Mouse (Mus musculus) mouse trophoblast stem cell (cell line): ENCODE measurements around the gene Chd1.

Source experiments
- in situ Hi-C, 2 experiments: fragments of 300-500 bp; cut with MseI, MboI; formaldehyde crosslinking; loops; 2 replicates in 1 of 2; 3 replicates in 1 of 2; pipeline ENCODE4 v1.15.1; 2025

Gene Chd1

DNA sequence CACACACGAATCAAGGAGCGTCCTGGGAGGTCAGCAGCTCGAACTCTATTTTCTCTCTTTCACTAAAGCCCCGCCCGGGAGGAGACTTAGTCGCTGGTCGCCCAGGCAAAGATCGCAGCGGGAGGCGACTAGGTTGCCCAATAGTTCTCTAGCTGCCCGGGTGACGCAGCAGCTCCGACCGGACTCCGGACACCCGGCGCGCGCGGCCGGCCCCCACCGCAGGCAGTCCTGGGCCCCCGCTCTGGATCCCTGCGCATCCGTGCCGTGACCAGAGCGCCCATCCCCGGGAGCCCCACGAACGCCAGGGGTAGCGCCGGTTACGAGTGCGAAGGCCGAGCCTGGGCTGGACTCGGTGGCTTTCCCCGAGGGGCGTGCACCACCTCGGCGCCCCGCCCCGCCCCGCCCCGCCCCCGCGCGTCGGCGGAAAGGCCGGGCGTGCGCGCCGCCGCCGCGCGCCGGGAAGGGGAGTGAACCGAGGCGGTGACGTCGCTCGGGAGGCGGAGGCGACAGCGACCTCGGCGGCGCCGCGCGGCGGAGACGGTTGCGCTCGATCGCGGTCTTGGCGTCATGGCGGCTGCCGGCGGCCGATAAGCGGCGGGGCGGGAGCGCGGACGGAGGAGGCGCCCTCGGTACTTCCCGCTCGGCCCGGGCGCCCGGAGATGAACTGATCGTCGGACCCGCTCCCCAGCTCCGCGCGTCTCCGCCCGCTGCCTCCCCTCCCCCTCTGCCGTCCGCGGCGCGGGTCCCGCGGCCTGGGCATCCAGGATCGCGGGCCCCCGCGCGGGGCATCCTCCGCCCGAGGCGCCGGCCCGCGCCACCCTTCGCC, at the start of gene Chd1:
Gene Chd1, plus strand, starts transcription at position 493 of the 826 bp plus-strand sequence.
- in situ Hi-C loops, result no loop called here

DNA sequence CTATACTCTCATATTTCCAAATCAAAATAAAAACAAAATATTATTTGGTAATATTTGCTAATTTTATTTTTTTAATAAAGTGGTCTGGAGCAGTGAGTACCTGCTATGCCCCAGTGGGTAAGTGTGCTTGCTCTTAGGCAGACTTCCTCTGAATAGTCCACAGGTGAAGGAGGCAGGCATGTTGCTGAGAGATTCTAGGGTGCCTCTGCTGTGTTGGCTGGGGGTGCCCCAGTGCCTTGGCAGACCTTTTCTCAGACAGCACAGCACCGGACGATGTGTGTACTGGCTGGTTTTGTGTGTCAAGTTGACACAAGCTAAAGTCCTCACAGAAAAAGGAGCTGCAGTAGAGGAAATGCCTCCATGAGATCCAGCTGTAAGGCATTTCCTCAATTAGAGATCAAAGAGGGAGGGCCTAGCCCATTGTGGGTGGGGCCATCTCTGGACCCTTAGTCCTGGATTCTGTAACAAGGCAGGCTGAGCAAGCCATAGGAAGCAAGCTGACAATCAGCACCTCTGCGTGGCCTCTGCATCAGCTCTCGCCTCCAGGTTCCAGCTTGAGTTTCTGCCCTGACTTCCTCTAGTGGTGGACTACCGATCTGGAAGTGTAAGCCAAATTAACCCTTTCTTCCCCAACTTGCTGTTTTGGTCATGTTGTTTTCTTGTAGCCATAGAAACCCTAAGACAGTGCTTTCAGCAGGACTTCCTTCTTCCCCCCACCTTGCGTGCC, 47.7 kb upstream of the Chd1 start:
- in situ Hi-C loops, result no loop called here

DNA sequence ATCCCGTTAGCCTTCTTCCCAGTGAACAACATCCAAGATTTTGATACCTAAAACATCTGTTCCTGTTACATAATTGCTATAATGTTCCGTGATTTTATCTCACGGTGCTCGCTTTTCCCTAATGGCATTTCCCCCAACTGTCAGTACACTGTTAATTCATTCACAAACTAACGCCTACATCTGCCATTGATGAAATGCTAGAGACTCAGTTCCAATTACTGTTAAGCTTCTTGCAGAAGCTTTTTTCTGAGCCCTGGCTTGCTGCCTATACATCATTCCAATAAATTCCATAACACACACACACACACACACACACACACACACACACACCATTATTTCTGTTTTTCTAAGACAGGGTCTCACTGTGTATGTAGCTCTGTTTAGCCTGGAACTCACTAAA, 31.9 kb upstream of the Chd1 start:
- in situ Hi-C loops, result no loop called here

DNA sequence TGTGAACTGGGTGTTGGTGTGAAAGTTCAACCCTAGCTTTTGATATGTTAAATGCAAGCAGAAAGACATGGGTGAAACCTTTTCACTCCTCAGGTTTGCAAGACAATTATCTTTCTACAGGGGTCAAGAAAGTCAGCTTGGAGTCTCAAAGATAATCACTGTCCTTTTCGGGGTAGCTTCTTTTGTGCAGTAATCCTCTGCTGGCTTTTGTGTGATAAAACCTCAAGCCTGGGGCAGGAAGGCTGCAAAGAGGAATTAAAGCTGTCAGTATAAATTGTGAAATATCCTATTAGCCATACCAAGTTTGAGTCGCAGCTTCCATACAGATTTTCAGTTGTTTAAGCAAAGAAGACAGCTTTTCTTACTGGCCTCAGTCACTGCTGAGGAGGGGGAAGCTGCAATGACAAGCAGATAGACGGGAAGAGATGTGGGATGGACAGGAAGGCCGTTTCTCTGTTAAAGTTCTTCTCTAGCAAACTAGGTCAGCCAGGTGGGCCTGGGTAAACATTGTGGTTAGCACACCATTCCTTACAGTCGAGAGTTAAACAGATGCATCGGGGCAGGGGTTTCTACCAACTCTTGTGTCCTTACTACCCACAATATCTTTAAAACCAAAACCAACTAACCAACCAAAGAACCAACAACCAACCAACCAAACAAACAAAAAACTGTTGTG, 26.7 kb upstream of the Chd1 start:
- in situ Hi-C loops, result no loop called here

DNA sequence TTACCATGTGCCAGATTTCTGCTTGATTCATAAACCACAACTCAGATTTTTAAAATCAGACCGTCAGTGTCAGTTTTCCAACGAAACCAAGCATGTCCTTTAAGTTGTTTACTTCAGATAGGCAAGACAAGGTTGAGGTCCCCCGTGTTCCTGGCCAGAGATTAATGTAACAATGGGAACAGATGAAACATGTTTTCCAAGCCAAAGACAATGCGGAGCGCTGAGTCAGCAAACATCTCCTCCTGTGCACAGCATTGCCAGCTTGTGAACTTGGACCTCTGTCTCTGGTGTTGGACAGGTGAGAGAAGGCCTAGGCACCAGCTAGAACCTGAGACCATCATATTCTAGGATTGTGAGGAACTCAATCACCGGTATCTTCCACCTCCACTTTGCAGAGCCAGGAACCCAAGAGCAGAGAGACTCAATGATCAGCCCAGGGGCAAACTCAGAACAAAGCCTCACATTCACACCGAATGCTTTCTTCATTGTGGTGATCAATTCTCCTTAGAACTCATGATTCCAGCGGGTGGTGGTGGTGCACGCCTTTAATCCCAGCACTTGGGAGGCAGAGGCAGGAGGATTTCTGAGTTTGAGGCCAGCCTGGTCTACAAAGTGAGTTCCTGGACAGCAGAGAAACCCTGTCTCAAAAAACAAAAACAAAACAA, 24.7 kb upstream of the Chd1 start:
- in situ Hi-C loops, result no loop called here

DNA sequence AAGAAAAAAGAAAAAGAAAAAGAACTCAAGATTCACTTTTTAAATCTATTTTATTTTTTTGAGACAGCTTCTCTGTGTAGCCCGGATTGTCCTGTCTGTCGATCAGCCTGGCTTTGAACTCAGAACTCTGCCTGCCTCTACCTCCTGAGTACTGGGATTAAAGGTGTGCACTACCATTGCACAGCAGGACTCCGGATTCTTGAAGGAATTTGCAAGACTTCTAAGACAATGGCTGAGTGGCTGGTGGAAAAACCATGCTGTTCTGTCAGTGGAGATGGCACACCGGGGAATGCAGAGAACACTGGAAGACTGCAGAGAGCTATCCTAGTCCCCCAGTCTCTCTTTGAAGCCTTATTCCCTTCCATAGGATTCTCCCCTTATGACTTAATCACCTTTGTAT, 24.1 kb upstream of the Chd1 start:
- in situ Hi-C loops, result no loop called here

DNA sequence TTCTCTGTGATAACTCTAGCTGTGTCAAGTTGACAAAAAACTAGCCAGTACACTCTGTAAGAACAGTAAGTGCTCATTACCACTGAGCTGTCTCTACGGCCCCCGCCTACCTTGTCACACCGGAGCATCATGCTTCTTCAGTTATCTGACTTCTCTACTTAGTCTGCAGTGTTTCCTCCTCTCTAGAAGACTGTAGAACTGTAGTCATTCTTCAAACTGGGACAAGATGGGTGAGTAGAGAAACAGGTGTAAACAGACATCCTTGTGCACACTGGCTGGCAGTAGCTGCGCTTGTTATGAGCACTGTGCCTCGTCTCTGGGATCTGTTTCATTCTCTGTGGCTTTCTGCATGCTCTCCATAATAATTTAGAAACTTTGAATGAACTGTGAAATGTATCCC, 18.4 kb upstream of the Chd1 start:
- in situ Hi-C loops, result no loop called here

DNA sequence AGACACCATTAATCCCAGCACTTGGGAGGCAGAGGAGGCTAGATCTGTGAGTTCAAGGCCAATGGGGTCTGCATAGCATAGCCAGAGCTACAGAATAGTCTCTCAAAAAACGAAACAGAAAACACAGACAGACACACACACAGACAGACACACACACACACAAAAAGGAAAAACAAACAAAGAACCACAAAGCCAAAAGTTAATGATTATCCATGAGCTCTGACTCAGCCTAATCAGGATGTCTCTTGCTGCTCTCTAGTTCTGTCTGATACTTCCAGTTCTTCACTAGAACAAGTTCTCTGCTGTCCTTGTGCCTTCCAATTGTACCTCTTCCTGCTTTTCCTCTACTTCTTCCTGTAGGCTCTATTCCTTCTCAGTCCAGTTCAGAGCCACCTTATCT, 14.5 kb upstream of the Chd1 start:
- in situ Hi-C loops, result no loop called here

DNA sequence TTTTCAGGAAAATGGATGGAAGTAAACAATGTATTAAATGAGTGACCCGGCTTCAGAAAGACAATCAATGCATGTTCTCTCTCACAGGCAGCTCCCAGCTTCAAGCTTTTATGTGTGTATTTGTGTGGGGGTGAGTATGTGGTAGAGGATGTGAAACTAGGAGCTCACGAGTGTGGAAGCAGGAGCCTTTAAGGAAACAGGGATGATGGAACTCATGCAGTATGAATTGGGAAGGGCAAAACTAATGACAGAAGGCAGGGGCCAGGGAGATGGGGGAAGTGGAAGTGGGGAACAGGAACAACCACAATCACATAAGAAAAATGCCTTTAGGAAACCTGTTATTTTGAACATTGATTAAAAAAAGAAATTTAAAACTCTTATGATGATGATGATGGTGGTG, 9.2 kb upstream of the Chd1 start:
- in situ Hi-C loops, result no loop called here

DNA sequence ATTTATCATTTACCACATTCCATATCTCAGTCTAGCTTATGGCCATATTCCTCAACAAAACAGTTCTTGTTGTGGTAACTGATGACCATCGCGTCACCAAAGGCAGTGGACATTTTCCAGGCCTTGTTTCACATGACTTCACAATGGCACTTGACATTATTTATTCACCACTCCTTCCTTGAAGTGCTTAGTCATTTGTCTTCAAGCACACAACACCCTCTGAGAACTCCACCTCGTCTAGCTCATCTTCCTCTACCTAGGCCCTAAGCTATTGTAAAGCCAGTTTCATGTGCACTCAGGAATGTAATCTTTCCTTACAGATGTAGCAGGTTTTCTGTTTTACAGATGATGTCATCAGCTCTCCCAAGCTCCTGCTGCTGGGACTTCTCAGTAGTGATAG, 5.8 kb upstream of the Chd1 start:
- in situ Hi-C loops, result no loop called here

DNA sequence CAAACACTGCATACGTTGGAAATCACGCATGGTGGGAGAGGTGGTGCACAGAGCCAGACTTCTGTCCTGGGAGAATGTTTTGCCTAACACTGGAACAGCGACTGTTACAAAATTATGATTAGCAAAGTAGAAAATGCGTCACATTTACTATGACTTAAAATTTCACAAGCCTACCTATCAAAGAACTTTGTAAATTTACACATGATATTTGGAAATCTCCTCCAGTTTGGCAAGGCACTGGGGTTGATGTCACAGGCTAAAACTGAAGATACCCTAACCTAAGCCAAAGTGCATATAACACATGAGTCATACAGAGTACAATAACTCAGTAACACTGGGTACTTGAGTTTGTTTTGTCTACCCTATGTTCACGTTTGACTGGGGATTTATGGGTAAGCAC, 3.3 kb upstream of the Chd1 start:
- in situ Hi-C loops, result no loop called here

DNA sequence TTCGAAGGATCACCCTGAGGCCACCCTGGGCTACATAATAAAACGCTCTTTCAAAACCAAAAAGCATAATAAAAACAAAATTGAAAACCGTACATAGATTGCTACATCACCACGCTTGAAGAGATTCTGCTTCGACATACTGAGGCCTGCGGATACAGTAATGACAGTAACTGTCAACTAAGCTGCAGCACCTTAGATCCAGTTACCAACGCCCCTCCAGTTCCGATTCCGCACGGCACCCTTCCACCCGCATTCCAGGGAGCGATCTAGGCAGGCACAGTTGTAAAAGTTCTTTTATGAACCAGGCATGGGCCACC, 651 bp upstream of the Chd1 start:
- in situ Hi-C loops, result no loop called here

DNA sequence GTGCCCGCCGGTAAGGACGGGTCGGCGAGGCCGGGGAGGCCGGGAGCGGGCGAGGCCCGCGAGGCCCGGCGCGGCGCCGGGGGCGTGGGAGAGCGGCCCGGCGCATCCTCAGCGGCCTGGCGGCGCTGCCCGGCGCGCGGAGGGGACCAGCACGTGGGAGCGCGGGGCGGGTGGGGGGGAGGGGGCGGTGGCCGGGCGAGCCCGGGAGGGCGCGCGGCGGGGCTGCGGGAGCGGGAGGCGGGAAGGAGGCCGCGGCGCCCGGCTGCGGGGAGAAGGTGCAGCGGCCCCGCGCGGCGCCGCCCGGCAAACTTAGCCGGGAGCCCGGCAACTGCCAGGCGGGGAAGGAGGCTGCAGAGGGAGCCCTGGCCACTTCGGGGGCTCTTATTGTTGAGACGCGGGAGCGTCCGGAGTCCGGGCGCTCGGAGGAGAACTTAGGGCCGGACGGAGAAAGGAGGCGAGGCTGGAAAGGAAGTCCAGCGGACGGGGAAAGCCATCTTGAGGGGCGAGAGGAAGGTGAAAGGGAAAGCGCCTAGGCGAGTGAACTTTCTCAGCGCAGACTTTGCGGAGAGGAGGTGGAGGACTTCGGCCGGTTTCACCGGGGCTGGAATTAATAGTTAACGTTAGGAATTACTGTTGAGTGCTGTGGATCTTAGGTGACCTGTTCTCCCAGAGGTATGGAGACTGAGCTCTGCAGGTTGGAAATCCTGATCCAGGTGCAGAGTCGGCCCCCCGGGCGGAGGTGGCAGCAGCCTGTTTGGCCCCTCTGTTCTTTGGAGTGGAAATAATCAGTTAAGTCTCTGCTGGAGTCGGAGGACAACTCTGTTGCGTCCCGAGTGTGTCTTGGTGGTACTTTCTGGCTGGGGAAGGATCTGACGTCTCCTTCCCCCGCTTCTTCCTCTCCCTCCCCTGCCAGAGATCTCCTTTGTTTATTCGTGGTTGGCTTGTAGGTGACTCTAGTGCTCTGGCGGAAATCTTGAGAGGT, 827 bp downstream of the Chd1 start:
- in situ Hi-C loops, result no loop called here

DNA sequence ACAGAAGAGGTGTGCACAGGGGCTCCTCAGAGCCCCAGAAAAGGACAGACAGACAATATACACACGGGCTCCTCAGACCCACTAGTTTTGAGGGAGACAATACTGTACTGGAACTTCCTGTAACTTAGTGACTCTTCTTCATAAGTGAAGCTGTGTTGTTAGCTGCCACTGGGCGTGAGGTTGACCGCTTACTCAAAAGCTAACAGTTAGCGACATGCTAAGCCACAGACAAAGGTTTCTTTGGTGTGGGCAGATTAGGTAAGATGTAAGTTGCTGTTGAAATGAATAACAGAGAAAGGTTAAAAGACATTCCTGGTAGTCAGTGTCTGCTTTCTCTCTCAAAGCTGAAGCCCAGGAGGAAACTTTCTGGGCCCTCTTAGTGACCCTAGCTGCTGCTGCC, 9.7 kb downstream of the Chd1 start:
- in situ Hi-C loops, result no loop called here

DNA sequence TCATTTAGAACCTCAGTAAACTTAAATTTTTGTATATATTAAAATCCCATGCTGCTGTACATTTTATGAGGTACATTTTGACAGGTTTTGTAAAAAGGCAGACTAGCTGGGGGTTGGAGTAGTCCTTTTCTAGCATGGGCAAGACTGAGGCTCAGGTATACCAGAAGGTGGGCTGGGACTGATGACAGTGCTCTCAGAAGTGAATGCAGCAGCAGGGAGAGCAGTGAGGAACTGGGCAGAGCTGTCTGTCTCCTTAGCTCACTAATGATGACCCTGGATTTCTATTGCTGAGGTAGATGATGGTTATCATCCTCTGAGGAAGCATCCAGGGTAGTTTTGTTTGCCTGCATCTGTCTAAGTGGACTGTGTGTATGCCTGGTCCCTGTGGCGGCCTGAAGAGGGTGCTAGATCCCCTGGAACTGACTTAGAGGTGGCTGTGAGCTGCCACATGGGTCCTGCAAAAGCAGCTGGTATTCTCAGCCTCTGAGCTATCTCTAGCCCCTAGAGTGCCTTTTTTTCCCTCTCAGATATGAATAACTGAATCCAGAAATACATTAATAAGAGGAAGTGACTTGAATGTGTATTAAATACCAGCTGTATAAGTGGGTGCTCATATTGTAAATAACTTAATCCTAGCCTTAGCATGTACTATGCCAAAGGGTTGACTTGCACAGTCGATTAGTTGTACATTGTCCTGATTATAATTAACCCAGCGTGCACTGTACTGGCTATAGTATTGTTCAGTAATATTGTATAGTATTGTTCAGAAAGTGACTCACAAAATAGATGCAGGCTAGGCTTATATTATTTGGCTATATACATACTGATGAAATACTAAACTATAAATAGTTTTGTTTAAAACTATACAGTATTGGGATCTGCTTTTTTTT, 10.5 kb downstream of the Chd1 start:
- in situ Hi-C loops, result no loop called here

DNA sequence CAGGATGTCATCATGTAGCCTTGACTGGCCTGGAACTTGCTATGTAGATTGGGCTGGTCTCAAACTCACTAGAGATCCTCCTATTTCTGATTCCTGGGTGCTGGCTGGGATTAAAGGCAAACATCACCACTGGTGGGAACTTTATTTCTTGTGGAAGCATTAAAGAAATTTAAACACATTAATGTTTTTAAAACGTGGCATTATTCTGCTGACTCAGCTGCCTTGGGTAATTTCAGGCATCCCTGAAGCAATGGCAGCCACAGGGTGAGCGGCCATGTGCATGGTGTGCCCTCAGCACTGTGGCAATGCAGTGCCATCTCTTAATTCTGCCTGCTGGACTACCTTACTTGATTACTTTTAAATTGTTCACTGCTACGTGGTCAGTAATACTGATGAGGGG, 11.2 kb downstream of the Chd1 start:
- in situ Hi-C loops, result no loop called here

DNA sequence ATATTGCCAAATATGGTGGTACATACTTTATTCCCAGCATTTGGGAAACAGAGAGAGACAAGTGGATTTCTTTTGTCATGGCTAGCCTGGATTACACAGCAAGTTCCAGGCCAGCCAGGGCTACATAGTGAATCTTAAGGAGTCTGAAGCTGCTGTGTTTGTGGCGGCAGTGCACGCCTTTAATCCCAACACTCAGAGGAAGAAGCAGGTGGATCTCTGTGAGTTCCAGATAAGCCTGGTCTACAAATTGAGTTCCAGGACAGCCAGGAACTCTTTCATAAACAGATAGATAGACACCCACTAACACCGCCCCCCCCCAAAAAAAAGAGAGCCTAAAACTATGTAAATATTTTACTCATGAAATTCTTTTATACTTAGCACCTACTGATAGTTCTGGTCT, 16.1 kb downstream of the Chd1 start:
- in situ Hi-C loops, result loop anchor here (5.0 to 10.0 kb wide), 2 partner anchors 96 to 99 kb away; no protein-coding TSS in a partner anchor

DNA sequence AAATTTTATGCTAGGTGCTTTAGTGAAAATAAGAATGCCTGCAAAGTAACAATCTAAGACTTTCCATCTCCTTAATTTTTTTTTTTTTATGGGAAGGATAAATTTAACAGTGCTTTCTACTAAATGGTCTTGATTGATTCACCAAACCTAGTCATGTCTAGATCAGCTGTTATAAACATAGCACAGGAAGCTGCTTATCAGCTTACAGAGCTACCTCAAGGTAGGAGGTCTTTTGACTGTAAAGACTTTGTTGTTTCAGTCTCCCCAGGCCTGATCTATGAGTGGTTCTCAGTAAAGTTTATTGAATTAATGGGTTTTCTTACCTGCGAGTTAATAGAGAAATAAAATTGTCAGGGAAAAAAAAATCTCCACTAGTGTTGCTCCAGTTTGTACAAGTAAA, 18.5 kb downstream of the Chd1 start:
- in situ Hi-C loops, result loop anchor here (5.0 to 10.0 kb wide), 2 partner anchors 98 to 101 kb away; no protein-coding TSS in a partner anchor

DNA sequence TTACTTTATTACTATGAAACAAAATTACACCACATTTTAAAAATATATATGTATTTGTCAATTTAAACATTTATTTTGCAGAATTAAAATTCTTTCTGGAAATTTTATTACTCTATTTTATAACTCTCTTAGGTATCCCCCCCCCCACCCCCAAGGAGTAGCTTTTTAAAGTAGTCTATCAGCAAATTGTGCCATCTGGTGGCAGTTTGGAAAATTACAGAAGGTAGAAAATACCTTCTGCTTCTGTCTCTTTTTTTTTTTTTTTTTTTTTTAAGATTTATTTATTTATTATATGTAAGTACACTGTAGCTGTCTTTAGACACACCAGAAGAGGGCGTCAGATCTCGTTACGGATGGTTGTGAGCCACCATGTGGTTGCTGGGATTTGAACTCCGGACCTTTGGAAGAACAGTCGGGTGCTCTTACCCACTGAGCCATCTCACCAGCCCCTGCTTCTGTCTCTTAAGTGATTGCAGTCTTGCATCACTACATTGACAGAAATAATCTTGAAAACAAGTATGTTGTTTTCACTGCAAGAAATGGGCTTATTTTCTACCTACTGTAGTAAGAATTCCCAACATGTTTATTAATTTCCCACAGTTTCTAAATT, 19.2 kb downstream of the Chd1 start:
- in situ Hi-C loops, result loop anchor here (5.0 to 10.0 kb wide), 2 partner anchors 99 to 102 kb away; no protein-coding TSS in a partner anchor
